Mouse (Mus musculus): ENCODE measurements at regions not wholly inside any gene's neighbourhood (a gene's known extent, or its start where the extent isn't known, plus 50 kb on each side); places are given as distances from the start of the nearest gene placed in this dataset.

- Histone ChIP-seq H3K27ac (ENCODE audit: insufficient read depth, low read length) (no peak overlapping the region), H3K36me3 (ENCODE audit: control insufficient read depth, insufficient read depth, low read length) (no peaks in the 10 kb centered on the region), H3K4me3 (ENCODE audit: extremely low read depth, insufficient read depth, insufficient read length) (no peak overlapping the region), H3K27me3 (ENCODE audit: control insufficient read depth, insufficient read depth, low read length) (no peaks in the 10 kb centered on the region), H3K4me1 (ENCODE audit: control insufficient read depth, insufficient read depth, insufficient read length) (no peaks in the 10 kb centered on the region)
- no peak for DNase-seq (ENCODE audit: low read depth in 1 of 2, low spot score in 2 of 2)
- TF ChIP-seq POLR2A (IDR thresholded peaks at IDR 0.05; ENCODE audit: low read depth, low read length) (no peak), CTCF (IDR thresholded peaks at IDR 0.05; ENCODE audit: extremely low read depth, insufficient read depth, insufficient read length, insufficient replicate concordance) (no peak)
- 37% methylated on average over 7 of the region's 7 CpGs for WGBS
Observed at GRCm38 (mm10) chr11:82626501-82627111, 137.5 kb downstream of the Cct6b start.

GRCm38 (mm10) chr11:82621061-82621460, 143.1 kb downstream of the Cct6b start:
- Histone ChIP-seq H3K36me3 (ENCODE audit: control insufficient read depth, insufficient read depth, low read length) (no peaks in the 10 kb centered on the region), H3K4me3 (ENCODE audit: extremely low read depth, insufficient read depth, insufficient read length) (no peak overlapping the region), H3K27me3 (ENCODE audit: control insufficient read depth, insufficient read depth, low read length) (no peaks in the 10 kb centered on the region), H3K27ac (ENCODE audit: insufficient read depth, low read length) (no peak overlapping the region), H3K4me1 (ENCODE audit: control insufficient read depth, insufficient read depth, insufficient read length) (no peaks in the 10 kb centered on the region; the same call in 1 of the 2 replicates)
- DNase-seq (ENCODE audit: low read depth in 1 of 2, low spot score in 2 of 2), result no peak
- TF ChIP-seq POLR2A (IDR thresholded peaks at IDR 0.05; ENCODE audit: low read depth, low read length) (no peak), CTCF (IDR thresholded peaks at IDR 0.05; ENCODE audit: extremely low read depth, insufficient read depth, insufficient read length, insufficient replicate concordance) (no peak)
- WGBS, result 91% methylated on average over 10 of the region's 10 CpGs

GRCm38 (mm10) chr11:82619418-82619817, 144.7 kb downstream of the Cct6b start:
- Histone ChIP-seq H3K36me3 (ENCODE audit: control insufficient read depth, insufficient read depth, low read length) (no peaks in the 10 kb centered on the region), H3K4me1 (ENCODE audit: control insufficient read depth, insufficient read depth, insufficient read length) (no peaks in the 10 kb centered on the region; the same call in 1 of the 2 replicates), H3K27me3 (ENCODE audit: control insufficient read depth, insufficient read depth, low read length) (no peaks in the 10 kb centered on the region), H3K4me3 (ENCODE audit: extremely low read depth, insufficient read depth, insufficient read length) (no peak overlapping the region), H3K27ac (ENCODE audit: insufficient read depth, low read length) (no peak overlapping the region)
- TF ChIP-seq POLR2A (IDR thresholded peaks at IDR 0.05; ENCODE audit: low read depth, low read length) (no peak), CTCF (IDR thresholded peaks at IDR 0.05; ENCODE audit: extremely low read depth, insufficient read depth, insufficient read length, insufficient replicate concordance) (peak; percentile 16; the same call in 1 of the 2 replicates)
- DNase-seq (ENCODE audit: low read depth in 1 of 2, low spot score in 2 of 2), result no peak
- WGBS, result 59% methylated on average over 2 of the region's 2 CpGs

- Histone ChIP-seq H3K27ac (ENCODE audit: insufficient read depth, low read length) (no peak overlapping the region), H3K4me1 (ENCODE audit: control insufficient read depth, insufficient read depth, insufficient read length) (no peaks in the 10 kb centered on the region; the same call in 1 of the 2 replicates), H3K27me3 (ENCODE audit: control insufficient read depth, insufficient read depth, low read length) (no peaks in the 10 kb centered on the region), H3K4me3 (ENCODE audit: extremely low read depth, insufficient read depth, insufficient read length) (peak overlapping the region; percentile 23; the same call in 1 of the 2 replicates), H3K36me3 (ENCODE audit: control insufficient read depth, insufficient read depth, low read length) (no peaks in the 10 kb centered on the region)
- WGBS, result 11% methylated on average over 9 of the region's 9 CpGs
- DNase-seq (ENCODE audit: low read depth in 1 of 2, low spot score in 2 of 2), result no peak
- no peak for TF ChIP-seq CTCF (IDR thresholded peaks at IDR 0.05; ENCODE audit: extremely low read depth, insufficient read depth, insufficient read length, insufficient replicate concordance)
Observed at GRCm38 (mm10) chr11:82618457-82618856, 145.7 kb downstream of the Cct6b start.

- no peak overlapping the region for H3K4me3 ChIP-seq (ENCODE audit: extremely low read depth, insufficient read depth, insufficient read length)
- DNase-seq (ENCODE audit: low read depth in 1 of 2, low spot score in 2 of 2), result no peak
- no peaks in the 10 kb centered on the region for H3K27me3 ChIP-seq (ENCODE audit: control insufficient read depth, insufficient read depth, low read length)
- WGBS, result 74% methylated on average over 7 of the region's 7 CpGs
- no peaks in the 10 kb centered on the region for H3K36me3 ChIP-seq (ENCODE audit: control insufficient read depth, insufficient read depth, low read length)
- H3K27ac ChIP-seq (ENCODE audit: insufficient read depth, low read length), result no peak overlapping the region
- no peak for TF ChIP-seq CTCF (IDR thresholded peaks at IDR 0.05; ENCODE audit: extremely low read depth, insufficient read depth, insufficient read length, insufficient replicate concordance)
- TF ChIP-seq POLR2A (IDR thresholded peaks at IDR 0.05; ENCODE audit: low read depth, low read length), result no peak
- no peaks in the 10 kb centered on the region; the same call in 1 of the 2 replicates for H3K4me1 ChIP-seq (ENCODE audit: control insufficient read depth, insufficient read depth, insufficient read length)
Observed at GRCm38 (mm10) chr11:82616856-82617255, 147.3 kb downstream of the Cct6b start.

- DNase-seq (ENCODE audit: low read depth in 1 of 2, low spot score in 2 of 2), result no peak
- no peaks in the 10 kb centered on the region for H3K36me3 ChIP-seq (ENCODE audit: control insufficient read depth, insufficient read depth, low read length)
- H3K4me1 ChIP-seq (ENCODE audit: control insufficient read depth, insufficient read depth, insufficient read length), result no peaks in the 10 kb centered on the region; the same call in 1 of the 2 replicates
- TF ChIP-seq CTCF (IDR thresholded peaks at IDR 0.05; ENCODE audit: extremely low read depth, insufficient read depth, insufficient read length, insufficient replicate concordance), result no peak
- TF ChIP-seq POLR2A (IDR thresholded peaks at IDR 0.05; ENCODE audit: low read depth, low read length), result no peak
- no peak overlapping the region for H3K4me3 ChIP-seq (ENCODE audit: extremely low read depth, insufficient read depth, insufficient read length)
- H3K27me3 ChIP-seq (ENCODE audit: control insufficient read depth, insufficient read depth, low read length), result no peaks in the 10 kb centered on the region
- no peak overlapping the region for H3K27ac ChIP-seq (ENCODE audit: insufficient read depth, low read length)
- 75% methylated on average over 9 of the region's 9 CpGs for WGBS
Observed at GRCm38 (mm10) chr11:82614356-82614755, 149.8 kb downstream of the Cct6b start.

GRCm38 (mm10) chr11:82613503-82613902, 150.6 kb downstream of the Cct6b start:
- WGBS, result 7% methylated on average over 6 of the region's 6 CpGs
- Histone ChIP-seq H3K27me3 (ENCODE audit: control insufficient read depth, insufficient read depth, low read length) (no peaks in the 10 kb centered on the region), H3K4me1 (ENCODE audit: control insufficient read depth, insufficient read depth, insufficient read length) (no peaks in the 10 kb centered on the region; the same call in 1 of the 2 replicates), H3K27ac (ENCODE audit: insufficient read depth, low read length) (no peak overlapping the region), H3K4me3 (ENCODE audit: extremely low read depth, insufficient read depth, insufficient read length) (no peak overlapping the region), H3K36me3 (ENCODE audit: control insufficient read depth, insufficient read depth, low read length) (no peaks in the 10 kb centered on the region)
- TF ChIP-seq CTCF (IDR thresholded peaks at IDR 0.05; ENCODE audit: extremely low read depth, insufficient read depth, insufficient read length, insufficient replicate concordance) (peak; percentile 77; the same call in 1 of the 2 replicates), POLR2A (IDR thresholded peaks at IDR 0.05; ENCODE audit: low read depth, low read length) (no peak)
- DNase-seq (ENCODE audit: low read depth in 1 of 2, low spot score in 2 of 2), result peak; percentile 34 to 76
